Mouse (Mus musculus): Measurements from ENCODE around the gene Lrrc8d. TPM values are rescaled to one million over a fixed set of nuclear protein-coding genes. Genes with fewer than 3 reads are reported as not detected.

Lrrc8d gene
- polyA plus RNA-seq, 1 experiment from 2014 or later = 66.7 TPM

GRCm38 (mm10) chr5:105697886-105698285 lies 1.9 kb upstream of the Lrrc8d start:
- H3K27me3 ChIP-seq = no peaks in the 10 kb centered on the region
- in situ Hi-C loops (cut with MboI; ENCODE audit: low pct_unique_long_range_greater_than_20kb) = loop anchor here (10.0 kb wide), 1 partner anchor 97 kb away; no protein-coding TSS in a partner anchor
- no peak for DNase-seq (ENCODE audit: low read depth, low spot score)
- CTCF ChIA-PET = interaction anchor here (1.3 to 1.5 kb wide), 3 partner anchors 13 to 171 kb away, joined by 3 to 4 read pairs (median 4); no protein-coding TSS in a partner anchor
- POLR2A ChIA-PET = interaction anchor here (0.8 kb wide), 1 partner anchor 170 kb away, joined by 3 read pairs; no protein-coding TSS in a partner anchor
- ATAC-seq = no peak
- TF ChIP-seq CTCF (IDR thresholded peaks at IDR 0.05) = no peak

- DNase-seq (ENCODE audit: low read depth, low spot score) (no peak), ATAC-seq (no peak)
- ChIA-PET CTCF (interaction anchor here (1.3 to 2.4 kb wide), 3 partner anchors 14 to 170 kb away, joined by 3 to 10 read pairs (median 4); no protein-coding TSS in a partner anchor), POLR2A (interaction anchor here (1.1 to 1.6 kb wide), 3 partner anchors 94 to 169 kb away, joined by 3 to 6 read pairs (median 4); no protein-coding TSS in a partner anchor)
- in situ Hi-C loops (cut with MboI; ENCODE audit: low pct_unique_long_range_greater_than_20kb) = loop anchor here (10.0 kb wide), 1 partner anchor 96 kb away; no protein-coding TSS in a partner anchor
- no peak for TF ChIP-seq CTCF (IDR thresholded peaks at IDR 0.05)
- H3K27me3 ChIP-seq = no peaks in the 10 kb centered on the region
These were observed 1.1 kb upstream of the Lrrc8d start for GRCm38 (mm10) chr5:105698694-105699093.

DNA sequence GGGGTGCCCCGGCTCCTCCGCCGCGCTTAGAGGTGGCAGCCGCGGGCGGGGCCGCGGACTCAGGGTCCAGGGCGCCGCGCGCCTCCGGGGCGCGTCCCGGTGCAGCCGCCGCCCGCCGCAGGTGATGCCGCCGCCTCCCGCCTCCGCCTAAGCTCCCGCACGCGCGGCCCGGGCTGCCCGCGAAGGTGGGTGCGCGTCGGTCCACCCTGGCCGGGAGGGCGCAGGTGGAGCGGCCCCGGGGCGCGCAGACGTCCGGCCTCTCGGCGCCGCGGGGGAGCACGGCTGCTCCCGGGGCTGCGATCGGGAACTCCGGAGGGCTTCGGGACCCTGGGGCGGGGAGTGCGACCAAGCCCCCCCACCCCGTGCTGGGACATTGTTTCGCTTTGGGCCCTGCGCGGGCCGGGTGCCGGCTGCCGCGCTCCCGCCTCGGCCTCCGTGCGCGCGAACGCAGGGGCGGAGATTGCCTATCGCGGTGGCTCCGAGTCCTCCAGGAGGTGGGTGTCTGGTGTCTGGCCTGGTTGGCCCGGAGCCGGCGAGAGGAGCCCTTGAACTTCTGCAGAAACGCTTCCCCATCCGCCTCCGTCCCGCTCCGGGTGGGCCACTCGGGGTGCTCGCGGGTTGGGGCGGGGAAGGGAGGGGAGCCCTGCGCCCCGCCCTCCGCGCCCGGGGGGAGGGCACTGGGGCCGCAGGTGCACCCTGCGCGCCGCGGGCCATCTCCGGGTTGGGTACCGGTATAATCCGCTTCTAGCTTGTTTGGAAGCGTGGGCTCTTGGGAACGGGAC lies 492 bp downstream of the Lrrc8d start:
- TF ChIP-seq CTCF (IDR thresholded peaks at IDR 0.05) = no peak
- CTCF ChIA-PET = interaction anchor here (2.4 kb wide), 1 partner anchor 168 kb away, joined by 10 read pairs; no protein-coding TSS in a partner anchor
- in situ Hi-C loops (cut with MboI; ENCODE audit: low pct_unique_long_range_greater_than_20kb) = no loop called here
- no peaks in the 10 kb centered on the region for H3K27me3 ChIP-seq
- DNase-seq (ENCODE audit: low read depth, low spot score) (no peak), ATAC-seq (peak; percentile 56)
- POLR2A ChIA-PET = interaction anchor here (0.7 to 1.6 kb wide), 10 partner anchors 20 to 175 kb away, joined by 3 to 6 read pairs (median 3); no protein-coding TSS in a partner anchor

DNA sequence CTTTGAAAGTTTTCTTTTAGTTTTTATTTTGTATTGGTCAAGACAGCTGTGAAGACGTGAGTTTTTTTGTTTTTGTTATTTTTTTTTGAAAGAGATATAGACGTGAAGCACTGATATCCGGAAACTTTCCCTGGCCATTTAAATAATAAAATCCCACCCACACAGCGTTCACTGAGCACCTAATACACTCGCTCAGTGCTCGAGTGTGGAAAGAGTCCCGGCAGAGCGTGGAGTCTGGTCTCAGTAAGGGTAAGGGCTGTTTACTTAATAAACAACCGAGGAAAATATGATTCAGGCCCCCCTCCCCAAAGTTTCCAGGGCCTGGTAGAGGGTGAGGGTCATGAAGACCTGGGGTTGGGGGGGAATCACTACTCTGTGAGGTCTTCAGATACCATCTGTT lies 1.6 kb downstream of the Lrrc8d start:
- ATAC-seq (no peak), DNase-seq (ENCODE audit: low read depth, low spot score) (no peak)
- POLR2A ChIA-PET = interaction anchor here (0.7 to 0.8 kb wide), 2 partner anchors 28 to 167 kb away, joined by 3 to 4 read pairs; no protein-coding TSS in a partner anchor
- H3K27me3 ChIP-seq = no peaks in the 10 kb centered on the region
- in situ Hi-C loops (cut with MboI; ENCODE audit: low pct_unique_long_range_greater_than_20kb) = no loop called here
- CTCF ChIA-PET = interaction anchor here (1.8 kb wide), 1 partner anchor 13 kb away, joined by 4 read pairs; no protein-coding TSS in a partner anchor
- no peak for TF ChIP-seq CTCF (IDR thresholded peaks at IDR 0.05)

GRCm38 (mm10) chr5:105701844-105702243 lies 2.1 kb downstream of the Lrrc8d start:
- CTCF ChIA-PET = interaction anchor here (0.7 to 1.8 kb wide), 2 partner anchors 12 to 173 kb away, joined by 3 to 4 read pairs; no protein-coding TSS in a partner anchor
- POLR2A ChIA-PET = no interaction called here
- TF ChIP-seq CTCF (IDR thresholded peaks at IDR 0.05) = no peak
- H3K27me3 ChIP-seq = no peaks in the 10 kb centered on the region
- ATAC-seq (no peak), DNase-seq (ENCODE audit: low read depth, low spot score) (no peak)
- in situ Hi-C loops (cut with MboI; ENCODE audit: low pct_unique_long_range_greater_than_20kb) = no loop called here

- DNase-seq (ENCODE audit: low read depth, low spot score) (peak; percentile 83), ATAC-seq (peak; percentile 38)
- H3K27me3 ChIP-seq = no peaks in the 10 kb centered on the region
- ChIA-PET CTCF (interaction anchor here (0.8 to 2.4 kb wide), 3 partner anchors 11 to 93 kb away, joined by 3 to 8 read pairs (median 4); no protein-coding TSS in a partner anchor), POLR2A (no interaction called here)
- in situ Hi-C loops (cut with MboI; ENCODE audit: low pct_unique_long_range_greater_than_20kb) = no loop called here
- TF ChIP-seq CTCF (IDR thresholded peaks at IDR 0.05) = no peak
These were observed 3.0 kb downstream of the Lrrc8d start for GRCm38 (mm10) chr5:105702580-105703285.

DNA sequence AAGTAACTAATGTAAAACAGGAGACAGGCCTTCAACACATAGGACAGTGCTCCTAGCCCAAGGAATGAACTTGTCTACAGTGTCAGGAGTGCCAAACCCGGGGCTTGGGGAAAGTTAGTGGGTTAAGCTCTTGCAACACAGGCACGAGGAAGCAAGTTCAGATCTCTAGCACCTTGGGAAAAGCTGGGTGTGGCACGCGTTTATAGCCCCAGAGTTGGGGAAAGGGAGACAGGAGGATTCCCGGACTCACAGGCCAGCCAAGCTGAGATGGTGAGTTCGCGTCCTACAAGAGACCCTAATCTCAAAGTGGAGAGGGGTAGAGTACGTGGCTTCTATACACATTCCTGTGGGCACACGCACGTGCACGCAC lies 3.5 kb downstream of the Lrrc8d start:
- ChIA-PET POLR2A (no interaction called here), CTCF (interaction anchor here (0.8 to 2.4 kb wide), 5 partner anchors 12 to 165 kb away, joined by 3 to 8 read pairs (median 4); no protein-coding TSS in a partner anchor)
- no peaks in the 10 kb centered on the region for H3K27me3 ChIP-seq
- ATAC-seq (no peak), DNase-seq (ENCODE audit: low read depth, low spot score) (no peak)
- in situ Hi-C loops (cut with MboI; ENCODE audit: low pct_unique_long_range_greater_than_20kb) = no loop called here
- TF ChIP-seq CTCF (IDR thresholded peaks at IDR 0.05) = no peak

DNA sequence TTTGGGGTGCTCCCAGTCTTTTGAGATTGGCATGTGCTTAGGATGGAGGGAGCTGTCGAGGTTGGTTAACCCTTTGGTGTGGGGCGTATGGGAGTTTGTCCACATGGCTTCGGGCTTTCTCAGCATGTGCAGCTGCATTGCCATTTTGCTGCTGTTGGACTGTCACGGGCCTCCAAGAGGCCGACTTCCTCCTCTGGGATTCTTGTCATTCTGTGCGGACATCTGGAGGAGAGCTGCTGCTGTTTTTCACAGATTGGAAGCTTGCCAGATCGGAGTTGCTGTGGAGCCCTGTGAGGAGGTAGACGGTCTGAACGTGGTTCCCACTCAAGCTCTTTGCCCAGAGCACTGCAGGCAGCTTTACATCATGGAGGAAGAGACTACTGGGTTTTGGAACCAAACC lies 4.8 kb downstream of the Lrrc8d start:
- ChIA-PET CTCF (interaction anchor here (1.0 to 2.4 kb wide), 8 partner anchors 10 to 164 kb away, joined by 3 to 8 read pairs (median 4); no protein-coding TSS in a partner anchor), POLR2A (interaction anchor here (1.2 kb wide), 1 partner anchor 97 kb away, joined by 3 read pairs; no protein-coding TSS in a partner anchor)
- ATAC-seq (no peak), DNase-seq (ENCODE audit: low read depth, low spot score) (no peak)
- no peaks in the 10 kb centered on the region for H3K27me3 ChIP-seq
- in situ Hi-C loops (cut with MboI; ENCODE audit: low pct_unique_long_range_greater_than_20kb) = no loop called here
- no peak for TF ChIP-seq CTCF (IDR thresholded peaks at IDR 0.05)

GRCm38 (mm10) chr5:105706635-105707034 lies 6.9 kb downstream of the Lrrc8d start:
- TF ChIP-seq CTCF (IDR thresholded peaks at IDR 0.05) = no peak
- in situ Hi-C loops (cut with MboI; ENCODE audit: low pct_unique_long_range_greater_than_20kb) = no loop called here
- ATAC-seq = no peak
- ChIA-PET CTCF (no interaction called here), POLR2A (interaction anchor here (1.3 kb wide), 1 partner anchor 24 kb away, joined by 4 read pairs; no protein-coding TSS in a partner anchor)
- H3K27me3 ChIP-seq = no peaks in the 10 kb centered on the region
- no peak for DNase-seq (ENCODE audit: low read depth, low spot score)

GRCm38 (mm10) chr5:105708276-105708675 lies 8.5 kb downstream of the Lrrc8d start:
- POLR2A ChIA-PET = no interaction called here
- H3K27me3 ChIP-seq = no peaks in the 10 kb centered on the region
- in situ Hi-C loops (cut with MboI; ENCODE audit: low pct_unique_long_range_greater_than_20kb) = no loop called here
- ATAC-seq (no peak), DNase-seq (ENCODE audit: low read depth, low spot score) (no peak)
- no peak for TF ChIP-seq CTCF (IDR thresholded peaks at IDR 0.05)
- CTCF ChIA-PET = interaction anchor here (0.7 to 1.5 kb wide), 3 partner anchors 9 to 160 kb away, joined by 3 to 5 read pairs (median 3); no protein-coding TSS in a partner anchor

Measured in Patski (cell line).